Mouse (Mus musculus): ENCODE results near the gene Slc22a12.

Gene Slc22a12

GRCm38 (mm10) chr19:6542367-6543034, at the start of gene Slc22a12:
Slc22a12 (minus strand) TSS chr19:6543032.
- no peak for DNase-seq (ENCODE audit: low read depth, low spot score)

- DNase-seq (ENCODE audit: low read depth, low spot score), result no peak
These were observed 29.2 kb upstream of the Slc22a12 start for GRCm38 (mm10) chr19:6572001-6572400.

- DNase-seq (ENCODE audit: low read depth, low spot score), result no peak
These were observed 28.6 kb upstream of the Slc22a12 start for GRCm38 (mm10) chr19:6571476-6571875.

GRCm38 (mm10) chr19:6569561-6569960, 26.7 kb upstream of the Slc22a12 start:
- DNase-seq (ENCODE audit: low read depth, low spot score), result no peak

- DNase-seq (ENCODE audit: low read depth, low spot score), result no peak
These were observed 26.2 kb upstream of the Slc22a12 start for GRCm38 (mm10) chr19:6569021-6569420.

GRCm38 (mm10) chr19:6566450-6566849, 23.6 kb upstream of the Slc22a12 start:
- DNase-seq (ENCODE audit: low read depth, low spot score), result no peak

GRCm38 (mm10) chr19:6565136-6565535, 22.3 kb upstream of the Slc22a12 start:
- no peak for DNase-seq (ENCODE audit: low read depth, low spot score)

GRCm38 (mm10) chr19:6560246-6560815, 17.5 kb upstream of the Slc22a12 start:
- no peak for DNase-seq (ENCODE audit: low read depth, low spot score)

- no peak for DNase-seq (ENCODE audit: low read depth, low spot score)
These were observed 16.7 kb upstream of the Slc22a12 start for GRCm38 (mm10) chr19:6559576-6559975.

GRCm38 (mm10) chr19:6553819-6554582, 11.2 kb upstream of the Slc22a12 start:
- no peak for DNase-seq (ENCODE audit: low read depth, low spot score)

GRCm38 (mm10) chr19:6553174-6553573, 10.3 kb upstream of the Slc22a12 start:
- no peak for DNase-seq (ENCODE audit: low read depth, low spot score)

- DNase-seq (ENCODE audit: low read depth, low spot score), result no peak
These were observed 9.6 kb upstream of the Slc22a12 start for GRCm38 (mm10) chr19:6552302-6553028.

GRCm38 (mm10) chr19:6551215-6551614, 8.4 kb upstream of the Slc22a12 start:
- no peak for DNase-seq (ENCODE audit: low read depth, low spot score)

GRCm38 (mm10) chr19:6549566-6549965, 6.7 kb upstream of the Slc22a12 start:
- DNase-seq (ENCODE audit: low read depth, low spot score), result no peak

GRCm38 (mm10) chr19:6548431-6549410, 5.9 kb upstream of the Slc22a12 start:
- no peak for DNase-seq (ENCODE audit: low read depth, low spot score)

- DNase-seq (ENCODE audit: low read depth, low spot score), result no peak
These were observed 5.0 kb upstream of the Slc22a12 start for GRCm38 (mm10) chr19:6547801-6548200.

GRCm38 (mm10) chr19:6546096-6546495, 3.3 kb upstream of the Slc22a12 start:
- DNase-seq (ENCODE audit: low read depth, low spot score), result no peak

- DNase-seq (ENCODE audit: low read depth, low spot score), result no peak
These were observed 2.6 kb upstream of the Slc22a12 start for GRCm38 (mm10) chr19:6545481-6545880.

GRCm38 (mm10) chr19:6544712-6545111, 1.9 kb upstream of the Slc22a12 start:
- no peak for DNase-seq (ENCODE audit: low read depth, low spot score)

- DNase-seq (ENCODE audit: low read depth, low spot score), result no peak
These were observed 686 bp upstream of the Slc22a12 start for GRCm38 (mm10) chr19:6543518-6543917.

GRCm38 (mm10) chr19:6543035-6543383, 177 bp upstream of the Slc22a12 start:
- DNase-seq (ENCODE audit: low read depth, low spot score), result no peak
